Mouse (Mus musculus) olfactory bulb, adult 2 months (tissue): Measurements from ENCODE around the gene Rubcn.

Experiments used
- CTCF ChIP-seq: fragments of 200-500 bp; IDR thresholded peaks from 2 replicates; pipeline ENCODE4 v1.5.1; 2012; ENCODE audit warnings: low read depth, mild to moderate bottlenecking, low read length, moderate library complexity; ENCODE audit not compliant: insufficient read depth
- POLR2A ChIP-seq: fragments of 200-500 bp; IDR thresholded peaks from 2 replicates; pipeline ENCODE4 v1.6.1; 2012; ENCODE audit warnings: mild to moderate bottlenecking, low read depth, low read length, moderate library complexity; ENCODE audit not compliant: insufficient read depth

DNA sequence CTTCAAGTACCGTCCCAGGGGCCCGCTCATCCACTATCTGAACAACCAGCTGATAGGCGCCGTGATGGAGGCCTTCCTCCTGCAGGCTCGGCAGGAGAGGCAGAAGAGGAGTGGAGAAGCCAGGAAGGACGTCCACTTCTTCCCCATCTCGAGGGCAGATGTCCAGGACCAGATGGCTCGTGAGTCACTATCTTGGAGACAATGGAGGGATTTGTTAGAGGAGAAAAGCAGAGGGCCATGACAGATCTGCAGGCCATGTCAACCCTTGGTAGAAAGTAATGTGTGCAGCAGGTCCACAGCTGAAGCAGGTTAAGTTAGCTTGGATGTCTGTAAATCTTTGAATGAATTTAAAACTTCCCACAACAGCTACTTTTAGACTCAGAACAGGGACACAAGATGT is 98.6 kb downstream of the Rubcn start:
- TF ChIP-seq CTCF (no peak), POLR2A (no peak)
